Mouse (Mus musculus) heart, embryonic 14.5 days (tissue): Measurements from ENCODE around the gene Def8. TPM values are rescaled to one million over a fixed set of nuclear protein-coding genes. Genes with fewer than 3 reads are reported as not detected.

Source experiments
- ATAC-seq: fragments of 200-750 bp; cut with Nextera tagmentation; 2 replicates; pipeline ENCODE4 v1.8.0; 2017; ENCODE audit warnings: low read depth, moderate TSS enrichment; ENCODE audit not compliant: insufficient number of reproducible peaks, insufficient read depth, low FRiP score
- H3K27ac ChIP-seq, 2 experiments: fragments of 200-500 bp in 1 of 2; fragments of 300-500 bp in 1 of 2; sonication (generic) in 1 of 2; replicated peaks in 1 of 2; 2 replicates each; pipeline ENCODE4 v1.5.1; 2012 to 2014; ENCODE audit warnings: low read depth in 2 of 2, low read length in 2 of 2, control low read depth in 1 of 2, mild to moderate bottlenecking in 1 of 2, mixed read lengths in 1 of 2; ENCODE audit not compliant: control insufficient read depth in 1 of 2, insufficient read depth in 1 of 2
- H3K27me3 ChIP-seq: fragments of 300-500 bp; sonication (generic); 2 replicates; pipeline ENCODE4 v1.6.1; 2014; ENCODE audit warnings: mild to moderate bottlenecking, low read length, control low read depth; ENCODE audit not compliant: control insufficient read depth, insufficient read depth
- H3K36me3 ChIP-seq: fragments of 300-500 bp; sonication (generic); 2 replicates; pipeline ENCODE4 v1.6.1; 2014; ENCODE audit warnings: mild to moderate bottlenecking, control low read depth, low read length, mixed read lengths; ENCODE audit not compliant: control insufficient read depth, insufficient read depth
- H3K4me1 ChIP-seq, 2 experiments: fragments of 200-500 bp in 1 of 2; fragments of 300-500 bp in 1 of 2; sonication (generic) in 1 of 2; 2 replicates each; pipeline ENCODE4 v1.6.1; 2012 to 2014; ENCODE audit warnings: low read length in 2 of 2, control low read depth in 1 of 2, mixed read lengths in 1 of 2; ENCODE audit not compliant: control insufficient read depth in 2 of 2, insufficient read depth in 2 of 2
- H3K4me2 ChIP-seq: fragments of 300-500 bp; sonication (generic); 2 replicates; pipeline ENCODE4 v1.6.1; 2014; ENCODE audit warnings: mild to moderate bottlenecking, low read length
- H3K4me3 ChIP-seq, 2 experiments: fragments of 200-500 bp in 1 of 2; fragments of 300-500 bp in 1 of 2; sonication (generic) in 1 of 2; 2 replicates each; pipeline ENCODE4 v1.5.1; 2012 to 2014; ENCODE audit warnings: low read length in 2 of 2, mild to moderate bottlenecking in 2 of 2, control low read depth in 1 of 2, low read depth in 1 of 2, moderate library complexity in 1 of 2; ENCODE audit not compliant: control insufficient read depth in 1 of 2, insufficient read depth in 1 of 2
- H3K9ac ChIP-seq: fragments of 300-500 bp; sonication (generic); 2 replicates; pipeline ENCODE4 v1.6.1; 2014; ENCODE audit warnings: mild to moderate bottlenecking, low read length
- H3K9me3 ChIP-seq: fragments of 300-500 bp; sonication (generic); 2 replicates; pipeline ENCODE4 v1.6.1; 2016; ENCODE audit warnings: low read length, control low read depth; ENCODE audit not compliant: control insufficient read depth
- WGBS: fragments of 180-500 bp; shearing (Covaris S2); extraction: QIAGEN DNeasy Blood & Tissue Kit; methylation state at CpG from one replicate; pipeline ENCODE4 v1.1.7; 2014; 5-methylcytosine and 5-hydroxymethylcytosine counted together
- polyA plus RNA-seq: library from polyadenylated mRNA; unstranded; fragments of >200 nt; fragmentation: Nextera tagmentation; extraction: Ambion mirVana; gene quantifications from 2 replicates; pipeline ENCODE4 v1.2.1, GENCODE M21; 2014

Gene Def8
- polyA plus RNA-seq: 31.7 and 32.4 TPM in 2 replicates

- H3K9me3 ChIP-seq: peaks cover 22% of the 10 kb centered on the region
- no peak for ATAC-seq
- peaks cover 0 to 7% of the 10 kb centered on the region in 2 experiments; a peak in 1 of 4 replicates for H3K4me1 ChIP-seq
- H3K4me2 ChIP-seq: peak within 1 kb of the TSS; percentile 65
- no peaks in the 10 kb centered on the region for H3K36me3 ChIP-seq
- H3K9ac ChIP-seq: peak within 1 kb of the TSS; percentile 46
- peak within 1 kb of the TSS; percentile 24 to 35 for H3K4me3 ChIP-seq
- no peaks in the 10 kb centered on the region for H3K27me3 ChIP-seq
- 71% methylated on average over 7 of the region's 7 CpGs for WGBS
- no peak within 1 kb of the TSS for H3K27ac ChIP-seq
Measured at GRCm38 (mm10) chr8:123423441-123423840, at the start of gene Def8. TSS of gene Def8 (plus strand) at chr8:123423527.

- Histone ChIP-seq H3K4me1 (peaks cover 3 to 10% of the 10 kb centered on the region in 2 experiments; a peak in 3 of 4 replicates), H3K9ac (peak overlapping the region; percentile 92), H3K27me3 (no peaks in the 10 kb centered on the region), H3K4me2 (peak overlapping the region; percentile 87), H3K9me3 (no peaks in the 10 kb centered on the region), H3K4me3 (peak overlapping the region; percentile 90 to 93), H3K27ac (peak overlapping the region; percentile 98 to 99), H3K36me3 (peaks cover 16% of the 10 kb centered on the region; the same call in 1 of the 2 replicates)
- WGBS: under 1% methylated on average over 20 of the region's 20 CpGs
- ATAC-seq: peak; percentile 82
Measured at GRCm38 (mm10) chr8:123374239-123374578, 49.1 kb upstream of the Def8 start.

- Histone ChIP-seq H3K27ac (no peak overlapping the region), H3K9ac (no peak overlapping the region), H3K36me3 (peaks cover 30% of the 10 kb centered on the region), H3K4me1 (peaks cover 3 to 10% of the 10 kb centered on the region in 2 experiments; a peak in 3 of 4 replicates), H3K27me3 (no peaks in the 10 kb centered on the region), H3K9me3 (no peaks in the 10 kb centered on the region), H3K4me3 (no peak overlapping the region), H3K4me2 (no peak overlapping the region)
- WGBS: 88% methylated on average over 10 of the region's 10 CpGs
- no peak for ATAC-seq
Measured at GRCm38 (mm10) chr8:123375701-123376100, 47.6 kb upstream of the Def8 start.

GRCm38 (mm10) chr8:123376106-123376505, 47.2 kb upstream of the Def8 start:
- ATAC-seq: no peak
- Histone ChIP-seq H3K4me1 (peaks cover 3 to 10% of the 10 kb centered on the region in 2 experiments; a peak in 3 of 4 replicates), H3K4me2 (no peak overlapping the region), H3K27me3 (no peaks in the 10 kb centered on the region), H3K27ac (no peak overlapping the region), H3K9ac (no peak overlapping the region), H3K9me3 (no peaks in the 10 kb centered on the region), H3K4me3 (no peak overlapping the region), H3K36me3 (peaks cover 34% of the 10 kb centered on the region)
- WGBS: 71% methylated on average over 8 of the region's 8 CpGs

GRCm38 (mm10) chr8:123381711-123382110, 41.6 kb upstream of the Def8 start:
- 88% methylated on average over 4 of the region's 4 CpGs for WGBS
- H3K4me2 ChIP-seq: no peak overlapping the region
- ATAC-seq: no peak
- H3K9me3 ChIP-seq: no peaks in the 10 kb centered on the region
- H3K4me1 ChIP-seq: no peaks in the 10 kb centered on the region
- no peak overlapping the region for H3K9ac ChIP-seq
- no peak overlapping the region for H3K27ac ChIP-seq
- H3K4me3 ChIP-seq: no peak overlapping the region
- H3K27me3 ChIP-seq: no peaks in the 10 kb centered on the region
- peaks cover 81% of the 10 kb centered on the region for H3K36me3 ChIP-seq

GRCm38 (mm10) chr8:123382516-123382915, 40.8 kb upstream of the Def8 start:
- no peaks in the 10 kb centered on the region for H3K27me3 ChIP-seq
- no peak overlapping the region for H3K27ac ChIP-seq
- no peak for ATAC-seq
- H3K4me1 ChIP-seq: no peaks in the 10 kb centered on the region
- no peak overlapping the region for H3K9ac ChIP-seq
- H3K9me3 ChIP-seq: no peaks in the 10 kb centered on the region
- no peak overlapping the region for H3K4me2 ChIP-seq
- H3K36me3 ChIP-seq: peaks cover 88% of the 10 kb centered on the region
- 76% methylated on average over 8 of the region's 8 CpGs for WGBS
- no peak overlapping the region for H3K4me3 ChIP-seq

- WGBS: 68% methylated on average over 9 of the region's 9 CpGs
- Histone ChIP-seq H3K9ac (no peak overlapping the region), H3K36me3 (peaks cover 100% of the 10 kb centered on the region), H3K27me3 (no peaks in the 10 kb centered on the region), H3K9me3 (no peaks in the 10 kb centered on the region), H3K4me3 (no peak overlapping the region), H3K4me1 (no peaks in the 10 kb centered on the region), H3K4me2 (no peak overlapping the region), H3K27ac (no peak overlapping the region)
- ATAC-seq: no peak
Measured at GRCm38 (mm10) chr8:123384883-123385540, 38.3 kb upstream of the Def8 start.

- no peaks in the 10 kb centered on the region for H3K27me3 ChIP-seq
- H3K4me2 ChIP-seq: no peak overlapping the region
- no peaks in the 10 kb centered on the region for H3K9me3 ChIP-seq
- H3K9ac ChIP-seq: no peak overlapping the region
- 69% methylated on average over 3 of the region's 3 CpGs for WGBS
- no peak for ATAC-seq
- no peak overlapping the region for H3K27ac ChIP-seq
- H3K4me1 ChIP-seq: no peaks in the 10 kb centered on the region
- H3K4me3 ChIP-seq: no peak overlapping the region
- H3K36me3 ChIP-seq: peaks cover 100% of the 10 kb centered on the region
Measured at GRCm38 (mm10) chr8:123387041-123387440, 36.3 kb upstream of the Def8 start.
